In the genomic region with DNA sequence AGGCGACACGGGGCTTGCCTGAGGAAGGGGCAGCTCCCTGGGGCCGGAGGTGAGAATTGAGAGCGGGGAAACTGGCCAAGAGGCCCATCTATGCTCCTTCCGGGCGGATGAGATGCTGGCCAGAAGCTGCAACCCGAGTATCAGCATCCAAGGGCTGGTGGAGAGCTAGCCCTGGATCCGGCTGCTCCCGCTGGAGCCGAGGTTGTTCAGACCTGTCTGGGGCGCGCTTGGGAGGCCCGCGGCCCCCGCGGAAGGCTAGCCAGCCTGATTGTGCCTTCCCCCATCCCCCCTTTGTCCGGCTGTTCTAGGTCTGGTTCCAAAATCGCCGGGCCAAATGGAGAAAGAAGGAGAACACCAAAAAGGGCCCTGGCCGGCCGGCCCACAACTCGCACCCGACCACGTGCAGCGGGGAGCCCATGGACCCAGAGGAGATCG, we compare ENCODE assay signal across 12 mouse cellular contexts. TPM values are rescaled to one million over a fixed set of nuclear protein-coding genes. Genes with fewer than 3 reads are reported as not detected.
A peak's percentile ranks its signal among the peaks of the same experiment; 100 is the strongest.
DNase-seq lines count a peak whose midpoint lies in the region; ATAC-seq lines count a peak whose summit lies in the region.
"Had no signal": no experiment of that assay in that cellular context is flagged by ENCODE, and none has a peak within 500 bp of the region (broad histone marks: within the 10 kb centered on the region; RNA-seq: fewer than 3 reads in every experiment).

No protein-coding gene starts in this region.

- H3K9me3 ChIP-seq in heart, embryonic 13.5 days: no peaks in the 10 kb centered on the region
- H3K9me3 ChIP-seq in forebrain, embryonic 14.5 days (replicated peaks; ENCODE audit: control insufficient read depth, low read length): no peaks in the 10 kb centered on the region
- H3K9me3 ChIP-seq in midbrain, embryonic 13.5 days: no peaks in the 10 kb centered on the region
- H3K9me3 ChIP-seq: liver, embryonic 13.5 days had no signal

- H3K4me2 ChIP-seq in heart, embryonic 13.5 days: no peak overlapping the region
- 0 out of 2 replicates have a peak overlapping the region, but pooled peaks have one; percentile 25 for H3K4me2 ChIP-seq in forebrain, embryonic 14.5 days (ENCODE audit: low read length)
- H3K4me2 ChIP-seq in midbrain, embryonic 13.5 days (replicated peaks): peak overlapping the region; percentile 55
- H3K4me2 ChIP-seq: liver, embryonic 13.5 days had no signal

- ATAC-seq in heart, embryonic 13.5 days (ENCODE audit: extremely low read depth, insufficient number of reproducible peaks, low FRiP score, low TSS enrichment): no peak
- ATAC-seq in forebrain, embryonic 14.5 days: no peak
- no peak for ATAC-seq in midbrain, embryonic 13.5 days
- ATAC-seq: activated CD4-positive, CD25-positive, alpha-beta regulatory T cell, adult 4 months had no signal

- under 1% methylated on average over 26 of the region's 26 CpGs for WGBS in heart, embryonic 13.5 days
- WGBS in forebrain, embryonic 14.5 days: under 1% methylated on average over 23 of the region's 26 CpGs
- under 1% methylated on average over 26 of the region's 26 CpGs for WGBS in midbrain, embryonic 13.5 days

- no peak overlapping the region for H3K9ac ChIP-seq in heart, embryonic 13.5 days
- H3K9ac ChIP-seq in forebrain, embryonic 14.5 days (ENCODE audit: low read length): peak overlapping the region; percentile 22
- peak overlapping the region; percentile 87 for H3K9ac ChIP-seq in midbrain, embryonic 13.5 days (replicated peaks)
- H3K9ac ChIP-seq: liver, embryonic 13.5 days had no signal

- peaks cover 17% of the 10 kb centered on the region for H3K4me1 ChIP-seq in heart, embryonic 13.5 days
- H3K4me1 ChIP-seq in forebrain, embryonic 14.5 days (ENCODE audit: control insufficient read depth, insufficient read depth, low read length): no peaks in the 10 kb centered on the region; the same call in 1 of the 2 replicates
- peaks cover 50% of the 10 kb centered on the region for H3K4me1 ChIP-seq in midbrain, embryonic 13.5 days (replicated peaks)

- no peaks in the 10 kb centered on the region for H3K36me3 ChIP-seq in heart, embryonic 13.5 days
- no peaks in the 10 kb centered on the region for H3K36me3 ChIP-seq in forebrain, embryonic 14.5 days (ENCODE audit: control insufficient read depth, insufficient read depth, low read length)
- H3K36me3 ChIP-seq in midbrain, embryonic 13.5 days: peaks cover 4% of the 10 kb centered on the region; the same call in 1 of the 2 replicates
- H3K36me3 ChIP-seq: liver, embryonic 13.5 days had no signal

- no peak overlapping the region for H3K27ac ChIP-seq in heart, embryonic 13.5 days (replicated peaks)
- no peak overlapping the region for H3K27ac ChIP-seq in forebrain, embryonic 14.5 days (ENCODE audit: low read depth, low read length)
- peak overlapping the region; percentile 95 for H3K27ac ChIP-seq in midbrain, embryonic 13.5 days
- H3K27ac ChIP-seq: liver, embryonic 13.5 days had no signal

- H3K27me3 ChIP-seq in heart, embryonic 13.5 days (replicated peaks): peaks cover 100% of the 10 kb centered on the region
- peaks cover 80% of the 10 kb centered on the region for H3K27me3 ChIP-seq in forebrain, embryonic 14.5 days (replicated peaks; ENCODE audit: control insufficient read depth, insufficient read depth, low read length)
- H3K27me3 ChIP-seq in midbrain, embryonic 13.5 days: peaks cover 89% of the 10 kb centered on the region

- H3K4me3 ChIP-seq in heart, embryonic 13.5 days: 0 out of 2 replicates have a peak overlapping the region, but pooled peaks have one; percentile 21
- peak overlapping the region; percentile 16 for H3K4me3 ChIP-seq in forebrain, embryonic 14.5 days (ENCODE audit: low read depth, low read length)
- H3K4me3 ChIP-seq in midbrain, embryonic 13.5 days (replicated peaks): peak overlapping the region; percentile 58
- H3K4me3 ChIP-seq: liver, embryonic 13.5 days had no signal

- no peak for DNase-seq in heart, adult 8-10 months (ENCODE audit: low spot score)
- peak; percentile 60 for DNase-seq in embryo, embryonic 10 days (ENCODE audit: low spot score)
- DNase-seq in forebrain, embryonic 14.5 days (ENCODE audit: low spot score): no peak
- DNase-seq in thymus, postnatal 4 days: no peak
- DNase-seq in urinary bladder, postnatal 10 days (ENCODE audit: low spot score): no peak
- no peak for DNase-seq in retina, postnatal 1 day
- DNase-seq: liver, embryonic 13.5 days; right cerebral cortex, adult 18-20 months had no signal

RNA-seq across cellular contexts. Expression of a gene that starts 3.1 kb away (rescaled TPM):
- polyA plus RNA-seq in heart, embryonic 13.5 days (2015; fragmentation: Nextera tagmentation; extraction: Ambion mirVana): not detected in 2 replicates
- not detected for total RNA-seq in heart, adult 8-10 months (2022)
- 2.3 and 3.5 TPM in 2 replicates for polyA plus RNA-seq in forebrain, embryonic 14.5 days (2014; fragmentation: Nextera tagmentation; extraction: Ambion mirVana)
- 48.5 and 58.7 TPM in 2 replicates for polyA plus RNA-seq in midbrain, embryonic 13.5 days (2015; fragmentation: Nextera tagmentation; extraction: Ambion mirVana)
- polyA plus RNA-seq: activated CD4-positive, CD25-positive, alpha-beta regulatory T cell, adult 4 months; heart, embryonic 14.5 days; liver, embryonic 13.5 days had no signal

Comparison
In these comparisons a context has a peak if more than half of its experiments do, and no peak if none do; other contexts are left out.
1. RNA of a gene that starts 3.1 kb away (polyA plus RNA-seq): 48.5 to 58.7 TPM in midbrain, embryonic 13.5 days; 2.3 to 3.5 TPM in forebrain, embryonic 14.5 days and not detected in heart, embryonic 13.5 days; every median in the first group is over 10 times any median in the second.
2. Peak in every context shown above with its lines, with median percentiles within 50 percentile points of each other: H3K4me3 ChIP-seq.